Mouse (Mus musculus): Measurements from ENCODE around the gene Pou2f2.

Pou2f2 gene

DNA sequence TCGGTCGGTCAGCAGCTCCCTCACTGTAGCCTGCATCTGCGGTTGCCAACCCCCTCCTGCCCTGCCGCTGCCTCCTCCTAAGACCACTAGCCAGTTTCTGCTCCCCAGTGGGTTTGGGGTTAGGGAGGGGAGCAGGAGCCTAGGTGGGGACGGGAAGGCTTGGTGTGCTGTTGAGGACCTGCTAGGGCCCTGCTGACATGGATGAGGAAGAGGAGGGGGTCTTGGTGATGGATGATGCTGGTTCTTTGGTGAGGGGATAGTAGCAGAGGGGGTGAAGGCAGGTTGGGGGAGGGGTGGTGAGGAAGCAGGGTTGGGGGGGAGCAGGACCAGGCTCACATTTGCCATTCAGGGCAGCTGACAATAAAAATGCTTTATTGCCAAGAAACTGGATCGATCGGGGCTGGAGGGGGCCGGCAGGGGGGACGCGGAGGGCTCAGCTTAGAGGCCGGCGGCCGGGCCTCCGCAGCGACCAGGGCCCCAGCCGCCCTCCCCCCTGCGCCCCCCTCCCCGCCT is 29.3 kb downstream of the Pou2f2 start:
- no peak for DNase-seq (ENCODE audit: low read depth, low spot score)

GRCm38 (mm10) chr7:25145896-25146295 is 33.6 kb downstream of the Pou2f2 start:
- DNase-seq (ENCODE audit: low read depth, low spot score), result no peak

- no peak for DNase-seq (ENCODE audit: low read depth, low spot score)
These were observed 37.8 kb downstream of the Pou2f2 start for GRCm38 (mm10) chr7:25141761-25142160.

GRCm38 (mm10) chr7:25137553-25137952 is 42.0 kb downstream of the Pou2f2 start:
- DNase-seq (ENCODE audit: low read depth, low spot score), result no peak

DNA sequence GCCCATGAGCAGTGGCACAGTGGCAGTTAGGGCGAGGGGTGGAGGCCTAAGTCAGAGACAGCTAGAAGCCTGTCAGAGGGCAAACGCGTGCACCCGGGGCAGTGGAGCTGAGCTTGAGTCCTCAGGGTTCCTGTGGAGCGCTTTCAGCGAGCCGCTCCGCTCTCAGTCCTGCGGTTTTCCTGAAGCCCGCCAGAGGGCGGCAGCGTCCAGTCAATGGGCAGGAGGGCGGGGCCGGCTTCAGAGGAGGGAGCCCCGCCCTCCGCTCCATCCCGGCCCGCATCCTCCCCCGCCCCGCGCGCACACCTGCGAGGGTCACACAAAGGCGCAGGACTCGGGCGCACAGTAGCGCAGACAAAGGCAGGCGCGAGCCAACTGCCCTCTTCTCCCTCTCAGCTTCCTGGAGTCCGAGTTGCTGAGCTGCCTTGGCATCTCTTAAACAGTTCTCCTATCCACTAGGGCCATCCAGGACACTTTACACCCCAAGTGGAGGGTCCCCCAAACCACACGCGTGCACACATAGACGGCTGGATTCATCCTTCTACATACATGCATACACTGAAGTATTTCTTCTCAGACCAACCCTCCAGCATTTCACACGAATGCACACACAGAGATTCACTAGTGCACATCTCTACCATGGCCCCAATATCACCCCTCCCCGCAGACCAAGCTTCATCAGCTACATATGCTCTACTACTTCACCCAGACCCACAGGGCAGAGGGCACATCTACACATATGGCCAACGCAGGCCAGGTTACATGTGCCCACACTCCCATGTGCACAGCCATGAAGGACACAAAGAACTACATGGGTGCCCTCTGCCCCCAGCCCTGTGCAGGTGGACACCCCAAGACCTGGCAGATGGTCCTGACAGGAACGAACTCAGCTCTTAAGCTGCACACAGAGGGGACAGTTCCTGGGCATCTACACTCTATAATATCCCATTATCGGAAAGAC is 46.2 kb downstream of the Pou2f2 start:
- DNase-seq (ENCODE audit: low read depth, low spot score), result peak; percentile 95

GRCm38 (mm10) chr7:25132318-25132960 is 47.1 kb downstream of the Pou2f2 start:
- DNase-seq (ENCODE audit: low read depth, low spot score), result peak; percentile 93

GRCm38 (mm10) chr7:25131247-25131646 is 48.3 kb downstream of the Pou2f2 start:
- DNase-seq (ENCODE audit: low read depth, low spot score), result peak; percentile 74

GRCm38 (mm10) chr7:25130565-25130964 is 49.0 kb downstream of the Pou2f2 start:
- DNase-seq (ENCODE audit: low read depth, low spot score), result peak; percentile 80

DNA sequence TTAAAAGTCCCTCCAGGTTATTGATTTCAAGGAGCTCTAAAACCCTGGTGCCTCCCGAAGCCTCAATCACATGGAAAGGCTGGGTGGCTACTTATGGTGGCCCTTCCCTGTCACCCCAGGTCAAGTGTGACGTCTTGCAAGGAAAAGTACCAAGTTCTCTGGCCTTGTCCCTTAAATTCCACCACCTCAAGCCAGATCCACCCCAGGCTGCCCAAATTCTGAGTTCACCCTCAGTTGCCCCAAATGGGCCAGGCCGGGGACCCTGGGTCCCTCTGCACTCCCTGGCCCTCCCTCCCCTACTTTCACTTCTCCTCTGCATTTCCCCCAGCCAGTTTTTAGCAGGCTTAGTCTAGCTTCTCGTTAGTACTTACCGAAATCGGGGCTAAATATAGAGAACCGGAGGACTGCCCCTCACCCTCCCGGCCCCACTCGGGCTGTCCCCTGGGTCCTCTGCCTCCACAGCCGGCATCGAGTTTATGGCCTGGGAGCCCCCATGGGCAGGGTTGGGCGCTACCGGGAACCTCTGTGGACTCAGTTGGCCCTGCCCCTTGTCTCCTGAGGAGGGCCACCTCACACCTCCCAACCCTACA is 50.0 kb downstream of the Pou2f2 start:
- DNase-seq (ENCODE audit: low read depth, low spot score), result peak; percentile 95

DNA sequence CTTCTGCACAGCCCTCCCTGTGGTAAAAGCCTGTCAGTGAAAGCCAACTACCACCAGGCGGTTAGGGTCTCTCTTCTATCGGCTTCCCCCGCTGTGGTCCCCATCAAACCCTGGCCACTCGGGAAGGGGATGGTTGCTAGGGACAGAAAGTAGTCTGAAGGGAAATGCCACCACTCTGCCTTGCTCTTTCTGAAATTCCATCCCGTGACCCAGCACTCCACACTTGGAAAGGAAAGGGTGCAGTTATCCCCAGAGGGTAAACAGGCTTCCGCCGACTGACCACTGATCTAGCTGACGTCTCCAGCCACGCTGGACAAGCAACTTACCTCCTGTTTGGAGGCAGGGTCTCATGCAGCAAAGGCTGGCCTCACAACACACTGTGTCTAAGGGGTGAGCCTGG is 51.6 kb downstream of the Pou2f2 start:
- no peak for DNase-seq (ENCODE audit: low read depth, low spot score)

- peak; percentile 66 for DNase-seq (ENCODE audit: low read depth, low spot score)
These were observed 53.7 kb downstream of the Pou2f2 start for GRCm38 (mm10) chr7:25125716-25126281.

GRCm38 (mm10) chr7:25121240-25121786 is 58.2 kb downstream of the Pou2f2 start:
- DNase-seq (ENCODE audit: low read depth, low spot score), result no peak

DNA sequence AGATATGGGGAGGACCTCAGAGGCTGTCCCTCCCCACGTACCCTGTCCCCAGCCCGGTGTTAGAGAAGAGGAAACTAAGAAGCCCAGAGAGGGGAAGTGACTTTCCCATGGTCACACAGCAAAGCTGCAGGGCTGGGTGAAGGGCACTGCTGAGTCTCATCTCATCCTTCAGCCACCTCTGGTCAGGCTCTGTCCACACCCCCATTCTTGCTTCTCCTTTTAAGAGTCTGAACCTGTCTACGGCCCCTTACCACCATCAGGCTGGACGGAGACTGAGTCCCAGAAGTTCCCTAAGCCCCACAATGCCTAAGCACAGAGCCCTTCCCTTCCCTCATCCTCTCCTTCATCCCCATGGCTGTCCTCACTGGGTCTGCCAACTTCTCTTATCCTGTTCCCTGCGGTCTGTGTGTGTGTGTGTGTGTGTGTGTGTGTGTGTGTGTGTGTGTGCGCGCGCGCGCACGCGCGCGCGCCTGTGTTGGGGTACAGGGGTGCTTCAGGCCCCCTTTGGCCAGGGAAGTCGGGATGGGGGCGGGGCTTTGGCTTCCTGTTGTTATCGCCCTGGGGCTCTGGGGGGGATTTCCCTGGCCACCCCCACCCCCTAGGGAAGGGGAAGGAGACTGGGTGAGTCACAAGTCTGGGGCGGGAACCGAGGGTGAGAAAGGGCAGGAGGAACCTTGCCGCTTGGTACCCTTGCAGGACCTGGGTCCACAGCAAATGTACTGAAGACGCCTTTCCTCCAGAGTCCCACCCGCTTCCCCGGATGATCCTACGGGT is 59.3 kb downstream of the Pou2f2 start:
- DNase-seq (ENCODE audit: low read depth, low spot score), result no peak

DNA sequence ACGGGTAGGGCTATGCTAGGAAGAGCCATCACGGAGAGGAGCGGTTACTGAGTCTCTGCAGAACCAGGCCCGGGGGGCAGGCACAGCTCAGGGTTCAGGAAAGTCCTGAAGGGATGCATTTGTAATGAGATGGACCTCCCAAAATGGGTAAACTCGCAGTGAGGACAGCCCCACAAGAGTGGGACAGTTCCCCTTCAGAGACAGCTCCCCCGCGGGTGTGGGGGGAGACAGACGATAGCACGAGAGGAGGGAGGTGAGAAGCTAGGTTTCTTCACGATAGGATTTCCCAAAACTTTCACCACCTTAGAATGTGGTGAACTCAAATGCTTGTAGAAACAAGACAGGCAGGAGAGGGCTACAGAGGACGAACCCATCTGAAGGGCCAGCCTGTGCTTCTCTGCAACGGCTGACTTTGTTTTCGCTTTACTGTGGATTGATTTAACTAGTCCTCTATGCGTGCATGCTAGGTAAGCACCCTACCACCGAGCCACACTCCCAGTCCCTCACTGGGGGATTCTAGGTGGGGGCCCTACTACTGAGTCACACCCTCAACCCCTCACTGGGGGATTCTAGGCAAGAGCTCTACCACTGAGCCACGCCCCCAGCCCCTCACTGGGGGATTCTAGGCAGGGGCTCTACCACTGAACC is 66.4 kb downstream of the Pou2f2 start:
- DNase-seq (ENCODE audit: low read depth, low spot score), result peak; percentile 41

GRCm38 (mm10) chr7:25112178-25112955 is 67.2 kb downstream of the Pou2f2 start:
- DNase-seq (ENCODE audit: low read depth, low spot score), result peak; percentile 84

GRCm38 (mm10) chr7:25110336-25110735 is 69.2 kb downstream of the Pou2f2 start:
- no peak for DNase-seq (ENCODE audit: low read depth, low spot score)

DNA sequence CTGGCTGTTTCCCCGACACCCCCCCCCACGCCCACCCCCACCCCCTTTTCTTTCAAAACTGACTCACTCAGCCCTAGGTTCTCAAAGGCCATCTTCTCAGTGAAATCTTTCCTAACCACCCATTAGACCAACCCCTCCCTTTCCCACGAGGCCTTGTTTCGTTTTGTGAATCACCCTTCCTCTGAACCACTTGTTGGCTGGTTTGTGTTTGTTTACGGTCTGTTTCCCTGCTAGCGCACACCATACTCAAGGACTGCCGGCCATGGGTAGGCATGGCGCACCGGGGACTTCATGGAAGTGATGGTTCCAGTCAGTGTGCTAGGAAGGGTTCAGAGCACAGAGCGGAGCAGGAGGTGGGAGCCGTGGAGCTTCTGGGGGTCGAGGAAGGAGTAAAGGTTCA is 70.2 kb downstream of the Pou2f2 start:
- DNase-seq (ENCODE audit: low read depth, low spot score), result no peak

DNA sequence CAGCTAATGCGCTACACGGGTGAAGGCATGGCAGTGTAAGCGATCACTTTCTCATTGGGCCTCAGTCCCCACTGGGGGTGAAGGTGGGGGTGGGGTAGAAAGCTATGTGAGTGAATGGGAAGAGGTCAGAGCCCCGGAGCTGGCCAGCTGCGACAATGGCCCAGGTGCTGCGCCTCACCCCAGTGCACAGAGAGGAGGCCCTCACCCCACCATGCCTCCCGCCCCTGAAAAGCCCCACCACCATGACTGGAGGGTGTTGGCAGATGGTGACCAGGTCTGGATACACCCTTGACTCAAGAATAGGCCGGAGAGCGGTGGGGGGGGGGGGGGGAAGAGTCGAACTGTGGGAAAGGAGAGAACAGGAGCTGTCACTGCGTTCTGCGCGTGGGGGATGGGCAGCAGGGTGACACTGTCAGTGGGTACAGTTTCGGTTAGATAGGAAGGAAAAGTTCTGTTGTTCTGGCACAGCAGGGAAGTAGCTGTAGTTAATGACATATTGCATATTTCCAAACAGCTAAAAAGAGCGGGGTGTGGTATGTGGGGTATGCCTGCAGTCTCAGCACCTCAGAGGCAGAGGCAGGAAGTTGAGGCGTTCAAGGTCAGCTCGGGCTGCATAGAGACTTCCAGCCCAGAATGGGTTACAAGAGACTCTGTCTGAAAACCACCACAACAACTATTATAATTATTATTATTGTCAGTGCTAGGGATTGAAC is 72.6 kb downstream of the Pou2f2 start:
- peak; percentile 98 for DNase-seq (ENCODE audit: low read depth, low spot score)
